Mouse (Mus musculus) 3T3-L1 (cell line): ENCODE results near the gene Tada1.

ENCODE experiments used
- DNase-seq: peaks from one replicate; pipeline ENCODE4 v3.0.0-alpha.2; 2015; ENCODE audit warnings: low read depth, low spot score

The Tada1 gene

GRCm38 (mm10) chr1:166379013-166379629 is at the start of gene Tada1:
Gene Tada1, plus strand, starts transcription at chr1:166379097.
- peak; percentile 85 for DNase-seq

- DNase-seq = no peak
Measured at GRCm38 (mm10) chr1:166330752-166331151, 48.1 kb upstream of the Tada1 start.

DNA sequence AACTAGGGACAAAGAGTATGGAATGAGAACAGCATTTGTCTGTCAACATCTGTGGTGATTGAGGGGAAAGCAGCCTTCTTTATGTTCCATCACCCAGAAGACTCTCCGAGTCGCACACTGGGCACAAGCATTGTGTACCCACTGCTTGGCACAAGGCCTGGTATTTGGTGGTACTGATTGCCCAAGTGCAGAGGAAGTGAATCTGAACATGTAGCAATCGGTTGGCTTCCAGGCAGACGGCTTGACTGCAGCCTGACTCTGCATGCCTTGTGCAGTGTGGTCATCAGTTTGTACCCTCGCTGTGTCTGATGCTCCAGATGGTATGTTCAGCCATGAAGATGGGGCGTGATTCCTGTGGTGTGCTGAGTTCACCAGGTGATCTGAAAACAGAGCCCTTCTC is 39.8 kb upstream of the Tada1 start:
- DNase-seq = no peak

DNA sequence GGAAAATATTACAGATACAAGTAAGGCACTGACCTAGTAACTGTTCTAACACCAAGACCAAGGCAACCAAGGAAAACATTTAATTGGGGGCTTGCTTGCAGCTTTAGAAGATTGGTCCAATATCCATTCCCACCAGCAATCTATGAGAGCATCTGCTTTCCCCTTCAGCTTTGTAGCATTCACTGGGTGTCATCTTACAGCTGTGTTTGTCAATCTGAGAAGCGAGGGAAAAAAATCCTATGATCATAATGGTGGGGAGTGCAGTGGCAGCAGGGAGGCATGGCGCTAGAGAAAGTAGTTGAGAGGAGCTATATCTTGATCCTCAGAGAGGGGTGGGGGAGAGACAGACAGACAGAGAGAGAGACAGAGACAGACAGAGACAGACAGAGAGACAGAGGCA is 36.8 kb upstream of the Tada1 start:
- DNase-seq = no peak

DNA sequence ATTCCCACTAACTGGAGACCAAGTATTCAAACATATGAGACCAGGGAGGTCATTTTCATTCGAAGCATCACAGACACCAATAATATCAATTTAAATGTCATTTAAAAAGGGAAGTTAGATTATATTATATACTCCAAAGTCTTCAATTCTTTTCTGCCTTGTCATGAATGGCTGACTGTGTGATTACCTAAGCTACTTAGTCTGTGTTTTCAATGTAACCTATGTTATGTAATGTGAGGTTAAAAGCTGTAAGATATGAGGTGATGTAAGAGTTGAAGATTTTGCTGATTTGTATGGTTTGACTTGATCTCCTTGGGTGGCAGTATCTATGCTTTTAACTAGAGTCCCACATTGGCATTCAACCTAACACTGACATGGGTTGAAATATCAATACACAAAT is 36.4 kb upstream of the Tada1 start:
- DNase-seq = no peak

GRCm38 (mm10) chr1:166343586-166343985 is 35.3 kb upstream of the Tada1 start:
- DNase-seq = no peak

- no peak for DNase-seq
Measured at GRCm38 (mm10) chr1:166344300-166345077, 34.4 kb upstream of the Tada1 start.

GRCm38 (mm10) chr1:166345602-166346001 is 33.3 kb upstream of the Tada1 start:
- no peak for DNase-seq

DNA sequence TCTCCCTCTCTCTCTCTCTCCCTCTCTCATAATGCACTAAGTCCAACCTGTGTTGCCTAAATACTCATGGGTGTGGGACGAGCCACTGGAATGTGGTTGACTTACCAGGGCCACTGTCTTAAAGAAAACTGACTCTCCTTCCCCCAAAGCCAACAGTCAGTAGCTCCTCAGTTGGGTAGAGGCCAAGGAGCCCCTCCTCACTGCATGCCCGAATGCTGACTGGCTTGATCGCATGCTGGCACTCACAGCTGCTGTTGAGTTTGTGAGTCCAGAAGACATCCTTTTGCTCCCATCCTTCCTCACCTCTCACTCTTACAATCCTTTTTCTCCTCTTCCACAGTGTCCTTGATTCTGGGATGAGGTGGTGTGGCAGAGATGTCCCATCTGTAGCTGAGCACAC is 32.0 kb upstream of the Tada1 start:
- DNase-seq = no peak

- DNase-seq = no peak
Measured at GRCm38 (mm10) chr1:166349341-166349740, 29.6 kb upstream of the Tada1 start.

- peak; percentile 18 for DNase-seq
Measured at GRCm38 (mm10) chr1:166349751-166350150, 29.1 kb upstream of the Tada1 start.

DNA sequence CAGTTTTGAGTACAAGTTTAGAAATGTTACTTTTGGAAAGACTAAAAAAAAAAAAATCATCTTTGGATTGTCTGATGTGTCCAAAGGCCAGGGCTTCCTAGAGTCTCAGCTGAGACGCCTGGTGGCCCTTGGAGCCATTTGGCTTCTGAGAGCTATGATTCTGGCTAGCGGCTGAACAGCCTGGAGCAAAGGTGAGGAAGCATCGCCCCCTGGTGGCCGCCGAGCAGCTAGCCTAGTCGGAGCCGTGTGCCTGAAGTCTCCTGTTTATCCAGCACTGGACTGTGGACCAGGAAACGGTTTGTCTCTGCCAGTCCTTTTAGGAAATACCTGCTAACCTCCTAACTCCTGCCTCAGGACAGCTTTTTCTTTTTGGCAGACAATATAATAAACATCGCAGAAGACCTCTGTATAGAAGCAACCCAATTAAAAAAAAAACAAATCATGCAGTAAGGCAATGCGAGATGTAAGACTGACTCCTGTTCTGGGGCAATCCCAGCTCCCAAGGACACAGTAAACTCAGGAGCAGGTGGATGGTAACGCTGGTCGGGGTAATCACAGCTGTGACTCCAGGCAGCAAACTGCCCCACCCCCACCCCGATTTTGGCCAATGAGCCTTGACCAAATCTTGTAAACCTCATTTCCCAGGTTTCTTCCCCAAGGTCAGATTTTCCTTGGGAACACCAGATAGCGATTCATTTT is 18.6 kb upstream of the Tada1 start:
- peak; percentile 70 for DNase-seq

- no peak for DNase-seq
Measured at GRCm38 (mm10) chr1:166360896-166361295, 18.0 kb upstream of the Tada1 start.

DNA sequence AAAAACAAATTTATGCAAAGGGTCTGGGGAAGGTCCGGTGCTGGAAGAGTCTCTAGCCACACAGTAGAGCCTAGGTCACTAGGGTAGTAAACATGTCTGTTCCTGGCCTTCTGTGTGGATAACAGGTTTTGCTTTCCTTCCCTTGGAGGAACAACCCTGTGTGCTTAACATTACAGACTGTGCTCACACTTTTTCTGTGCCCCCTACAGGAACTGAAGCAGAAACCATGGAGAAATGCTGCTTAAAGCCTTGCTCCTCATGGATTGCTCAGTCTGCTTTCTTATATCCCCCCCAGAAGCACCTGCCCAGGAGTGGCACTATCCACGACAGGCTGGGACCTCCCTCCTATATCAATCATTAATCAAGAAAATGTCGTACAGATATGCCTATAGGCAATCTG is 17.1 kb upstream of the Tada1 start:
- no peak for DNase-seq

GRCm38 (mm10) chr1:166362659-166363058 is 16.2 kb upstream of the Tada1 start:
- DNase-seq = no peak

DNA sequence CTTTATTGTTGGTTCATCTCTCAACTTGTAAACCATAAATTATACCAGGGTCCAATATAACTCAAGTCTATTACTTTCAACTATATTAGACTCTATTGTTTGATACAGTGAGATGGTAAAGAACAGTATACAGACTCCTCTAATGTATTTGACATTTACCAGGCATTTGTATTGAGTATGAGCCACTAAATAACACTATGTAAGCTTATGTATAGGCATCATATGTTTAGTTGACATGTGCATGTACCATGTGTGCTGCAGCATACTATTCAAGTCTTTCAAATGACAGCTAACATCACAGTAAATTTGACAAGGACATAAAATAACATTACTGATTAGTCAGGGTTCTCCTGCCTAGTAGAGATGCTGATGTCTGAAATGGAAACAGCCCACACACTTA is 15.8 kb upstream of the Tada1 start:
- no peak for DNase-seq

DNA sequence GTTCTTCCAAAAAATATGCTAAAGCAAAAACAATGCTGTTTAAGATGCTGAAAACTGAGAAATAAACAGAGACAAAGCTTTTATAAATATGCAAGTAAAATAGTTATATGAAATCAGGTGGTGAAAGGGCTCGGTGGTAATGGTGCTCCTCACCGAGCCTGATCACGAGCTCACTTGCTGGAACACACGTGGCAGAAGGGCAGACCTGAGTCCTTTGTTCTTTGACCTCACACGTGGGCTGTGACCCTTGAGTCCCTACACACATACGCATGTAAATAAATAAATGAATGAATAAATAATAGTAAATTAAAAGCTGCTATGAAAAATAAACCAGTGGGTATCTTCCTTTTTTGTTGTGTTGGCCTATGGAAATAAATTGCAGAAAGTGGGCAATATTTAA is 1.7 kb upstream of the Tada1 start:
- DNase-seq = no peak

- DNase-seq = no peak
Measured at GRCm38 (mm10) chr1:166378431-166379012, 375 bp upstream of the Tada1 start.

GRCm38 (mm10) chr1:166379630-166380231 is 834 bp downstream of the Tada1 start:
- peak; percentile 76 for DNase-seq

- DNase-seq = peak; percentile 39
Measured at GRCm38 (mm10) chr1:166381336-166381735, 2.4 kb downstream of the Tada1 start.

DNA sequence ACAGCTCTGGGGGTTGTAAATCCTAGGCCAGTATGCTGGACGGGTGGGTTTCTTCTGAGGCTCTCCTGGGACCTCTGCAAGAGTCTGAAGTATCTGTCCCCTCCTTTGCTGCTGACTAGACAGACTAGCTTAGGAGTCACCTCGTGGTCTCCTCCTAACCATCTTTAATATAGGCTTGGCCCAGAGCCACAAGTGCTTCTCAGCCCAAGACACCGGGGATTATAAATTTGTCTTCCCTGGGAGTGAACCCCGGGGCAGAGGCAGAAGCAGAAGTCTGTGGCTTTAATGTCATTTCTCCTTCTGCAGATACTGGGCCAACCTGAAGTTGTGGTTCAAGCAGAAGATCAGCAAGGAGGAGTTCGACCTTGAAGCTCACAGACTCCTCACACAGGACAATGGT is 2.9 kb downstream of the Tada1 start:
- DNase-seq = no peak

DNA sequence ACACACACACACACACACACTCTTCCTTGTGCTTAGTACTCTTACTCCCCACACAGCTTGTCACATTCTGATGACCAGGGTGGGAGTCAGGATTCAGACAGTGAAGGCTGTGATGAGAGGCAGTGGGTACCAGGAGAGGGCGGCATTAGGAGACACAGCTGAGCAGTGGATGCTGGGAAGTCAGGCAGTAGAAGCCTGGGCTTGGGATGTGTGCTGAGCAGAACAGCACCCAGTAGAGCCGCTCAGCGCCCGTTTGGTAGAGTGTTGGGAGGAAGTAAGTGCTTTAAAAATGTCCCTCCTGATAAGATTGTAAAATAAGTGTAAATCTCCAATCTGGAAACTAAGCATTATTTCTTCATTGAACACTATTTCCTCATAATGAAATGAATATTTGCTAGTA is 3.7 kb downstream of the Tada1 start:
- DNase-seq = no peak
